Mouse (Mus musculus) CH12.LX (cell line): ENCODE measurements around the gene Reps1. TPM values are rescaled to one million over a fixed set of nuclear protein-coding genes. Genes with fewer than 3 reads are reported as not detected.
A peak's percentile ranks its signal among the peaks of the same experiment; 100 is the strongest.

ENCODE experiments used
- DNase-seq: peaks from one replicate; pipeline ENCODE4 v3.0.0-alpha.2; 2013; ENCODE audit errors: extremely low read depth
- H3K27ac ChIP-seq: 2 replicates; pipeline ENCODE4 v1.5.1; 2012; ENCODE audit warnings: low read depth, mild to moderate bottlenecking, control low read depth, moderate library complexity; ENCODE audit not compliant: insufficient read depth
- H3K27me3 ChIP-seq: replicated peaks from 2 replicates; pipeline ENCODE3; 2012; ENCODE audit warnings: inconsistent platforms
- H3K36me3 ChIP-seq, 2 experiments: replicated peaks in 1 of 2; 2 replicates each; pipeline versions ENCODE3 to v1.6.1; 2012; ENCODE audit warnings: inconsistent platforms in 1 of 2, low read length in 1 of 2, mild to moderate bottlenecking in 1 of 2, mixed read lengths in 1 of 2, moderate library complexity in 1 of 2; ENCODE audit not compliant: control insufficient read depth in 1 of 2, insufficient read depth in 1 of 2
- H3K4me1 ChIP-seq, 2 experiments: 2 replicates each; pipeline ENCODE4 v1.6.1; 2012; ENCODE audit warnings: inconsistent platforms in 1 of 2, moderate library complexity in 1 of 2; ENCODE audit not compliant: insufficient read depth in 2 of 2, control insufficient read depth in 1 of 2
- H3K4me2 ChIP-seq: 2 replicates; pipeline ENCODE4 v1.6.1; 2012; ENCODE audit warnings: low read depth, mild to moderate bottlenecking, control low read depth; ENCODE audit not compliant: poor library complexity, insufficient read depth, severe bottlenecking
- H3K4me3 ChIP-seq, 3 experiments: fragments of 150-350 bp in 1 of 3; sonication (generic) in 1 of 3; replicated peaks in 1 of 3; 2 replicates each; pipeline versions ENCODE3 to v1.5.1; 2011 to 2012; ENCODE audit warnings: low read depth in 2 of 3, low read length in 2 of 3, mild to moderate bottlenecking in 2 of 3, moderate library complexity in 2 of 3, control low read depth in 1 of 3, improper control_type of control experiment in 1 of 3, inconsistent platforms in 1 of 3, mixed read lengths in 1 of 3; ENCODE audit not compliant: poor library complexity in 1 of 3
- H3K79me2 ChIP-seq: replicated peaks from 2 replicates; pipeline ENCODE4 v1.6.1; 2012; ENCODE audit warnings: mild to moderate bottlenecking, moderate library complexity; ENCODE audit not compliant: control insufficient read depth, poor library complexity, insufficient read depth, severe bottlenecking; ENCODE audit errors: extremely low read depth
- H3K9ac ChIP-seq: 2 replicates; pipeline ENCODE4 v1.6.1; 2012; ENCODE audit warnings: low read depth, mild to moderate bottlenecking, control low read depth, moderate library complexity; ENCODE audit not compliant: insufficient read depth
- H3K9me3 ChIP-seq: replicated peaks from 2 replicates; pipeline ENCODE3; 2012; ENCODE audit warnings: low read length, inconsistent platforms, mixed read lengths
- CTCF ChIP-seq, 2 experiments: IDR thresholded peaks in 1 of 2; conservative IDR thresholded peaks in 1 of 2; 2 replicates each; pipeline ENCODE4 v1.5.1; 2011 to 2012; ENCODE audit warnings: low read depth in 2 of 2, low read length in 2 of 2, improper control_type of control experiment in 1 of 2, inconsistent platforms in 1 of 2, mild to moderate bottlenecking in 1 of 2, moderate library complexity in 1 of 2
- EP300 ChIP-seq: IDR thresholded peaks from 2 replicates; pipeline ENCODE4 v1.6.1; 2011; ENCODE audit warnings: low read length, improper control_type of control experiment
- IRF4 ChIP-seq: IDR thresholded peaks from 2 replicates; pipeline ENCODE4 v1.6.1; 2014; ENCODE audit warnings: low read depth, mild to moderate bottlenecking, inconsistent platforms, low read length, improper control_type of control experiment
- MAFK ChIP-seq: IDR thresholded peaks from 2 replicates; pipeline ENCODE4 v1.6.1; 2011; ENCODE audit warnings: low read length, improper control_type of control experiment; ENCODE audit not compliant: insufficient replicate concordance
- MAX ChIP-seq: IDR thresholded peaks from 2 replicates; pipeline ENCODE4 v1.6.1; 2011; ENCODE audit warnings: low read length, improper control_type of control experiment
- MAZ ChIP-seq: IDR thresholded peaks from 2 replicates; pipeline ENCODE4 v1.6.1; 2012; ENCODE audit warnings: low read depth, mild to moderate bottlenecking, inconsistent platforms, low read length, improper control_type of control experiment, moderate library complexity
- MEF2A ChIP-seq: IDR thresholded peaks from 2 replicates; pipeline ENCODE4 v1.6.1; 2014; ENCODE audit warnings: low read depth, mild to moderate bottlenecking, inconsistent platforms, low read length, improper control_type of control experiment, borderline replicate concordance
- MYC ChIP-seq: IDR thresholded peaks from 2 replicates; pipeline ENCODE4 v1.6.1; 2011; ENCODE audit warnings: low read depth, mild to moderate bottlenecking, improper control_type of control experiment, low read length
- NELFE ChIP-seq: IDR thresholded peaks from 2 replicates; pipeline ENCODE4 v1.6.1; 2011; ENCODE audit warnings: low read depth, low read length, improper control_type of control experiment
- POLR2A ChIP-seq: IDR thresholded peaks from 2 replicates; pipeline ENCODE4 v1.6.1; 2011; ENCODE audit warnings: low read depth, mild to moderate bottlenecking, improper control_type of control experiment, low read length
- TCF12 ChIP-seq: IDR thresholded peaks from 2 replicates; pipeline ENCODE4 v1.6.1; 2014; ENCODE audit warnings: low read depth, mild to moderate bottlenecking, inconsistent platforms, low read length, improper control_type of control experiment
- UBTF ChIP-seq: IDR thresholded peaks from 2 replicates; pipeline ENCODE4 v1.6.1; 2012; ENCODE audit warnings: low read depth, mild to moderate bottlenecking, inconsistent platforms, low read length, improper control_type of control experiment, moderate library complexity
- ZKSCAN1 ChIP-seq: IDR thresholded peaks from 2 replicates; pipeline ENCODE4 v1.6.1; 2012; ENCODE audit warnings: low read depth, inconsistent platforms, low read length, improper control_type of control experiment, borderline replicate concordance
- ZNF384 ChIP-seq: IDR thresholded peaks from 2 replicates; pipeline ENCODE4 v1.6.1; 2012; ENCODE audit warnings: low read depth, low read length, improper control_type of control experiment, inconsistent platforms
- dilution Hi-C: fragments of 300-500 bp; cut with MboI; formaldehyde crosslinking; loops from 2 replicates; pipeline ENCODE4 v1.14.3; 2020; ENCODE audit warnings: low sequenced_read_pairs; ENCODE audit not compliant: extremely low pct_unique_long_range_greater_than_20kb, extremely low pct_ligation_motif_present
- in situ Hi-C: fragments of 300-500 bp; cut with MboI; formaldehyde crosslinking; loops from 3 replicates; pipeline ENCODE4 v1.14.3; 2019; ENCODE audit warnings: low sequenced_read_pairs, low pct_ligation_motif_present, low pct_unique_long_range_greater_than_20kb, mixed read lengths
- polyA plus RNA-seq: library from polyadenylated mRNA; unstranded; fragments of >175 nt; gene quantifications from 2 replicates; pipeline ENCODE4 v1.2.1, GENCODE M21; 2012; ENCODE audit warnings: low read depth; ENCODE audit not compliant: insufficient read length
- total RNA-seq, 2 experiments: library from RNA; depleted of rRNA; stranded (reverse); fragments of 300-350 nt in 1 of 2; fragments of >200 nt in 1 of 2; gene quantifications; 2 replicates each; pipeline ENCODE4 v1.2.3; 2012 to 2014

Gene Reps1
- total and polyA plus RNA-seq, 3 experiments: 34.4 to 61.5 (median 37.9) TPM

- Histone ChIP-seq H3K4me3 (no peak overlapping the region), H3K36me3 (peaks cover 6 to 17% of the 10 kb centered on the region in 2 experiments), H3K4me2 (no peak overlapping the region), H3K79me2 (peaks cover 22% of the 10 kb centered on the region), H3K9ac (no peak overlapping the region), H3K27ac (no peak overlapping the region), H3K4me1 (peaks cover 2 to 10% of the 10 kb centered on the region in 2 experiments; a peak in 2 of 4 replicates), H3K27me3 (no peaks in the 10 kb centered on the region), H3K9me3 (no peaks in the 10 kb centered on the region)
- in situ Hi-C loops: no loop called here
- TF ChIP-seq MAFK (no peak), ZKSCAN1 (no peak), MEF2A (no peak), POLR2A (no peak)
- dilution Hi-C loops: no loop called here
- no peak for DNase-seq
Observed at GRCm38 (mm10) chr10:18075845-18076244, 20.2 kb downstream of the Reps1 start.

- no peak for TF ChIP-seq POLR2A
- peak; percentile 56 for TF ChIP-seq ZNF384
- TF ChIP-seq, all 38 proteins: peak for 1
- peaks cover 6 to 20% of the 10 kb centered on the region in 2 experiments for H3K36me3 ChIP-seq
- H3K4me3 ChIP-seq: no peak overlapping the region
- DNase-seq: no peak
- no peak overlapping the region for H3K4me2 ChIP-seq
- H3K27me3 ChIP-seq: no peaks in the 10 kb centered on the region
- H3K27ac ChIP-seq: no peak overlapping the region
- in situ Hi-C loops (no loop called here), dilution Hi-C loops (no loop called here)
- H3K4me1 ChIP-seq: peaks cover 2 to 14% of the 10 kb centered on the region in 2 experiments; a peak in 3 of 4 replicates
- no peaks in the 10 kb centered on the region for H3K9me3 ChIP-seq
- peaks cover 8% of the 10 kb centered on the region; the same call in 1 of the 2 replicates for H3K79me2 ChIP-seq
- no peak overlapping the region for H3K9ac ChIP-seq
Observed at GRCm38 (mm10) chr10:18081536-18081935, 25.9 kb downstream of the Reps1 start.

GRCm38 (mm10) chr10:18082772-18083171 lies 27.1 kb downstream of the Reps1 start:
- no peak overlapping the region for H3K4me2 ChIP-seq
- DNase-seq: no peak
- in situ Hi-C loops (no loop called here), dilution Hi-C loops (no loop called here)
- H3K4me1 ChIP-seq: peaks cover 2 to 14% of the 10 kb centered on the region in 2 experiments; a peak in 3 of 4 replicates
- TF ChIP-seq ZNF384: no peak
- H3K9ac ChIP-seq: no peak overlapping the region
- H3K9me3 ChIP-seq: no peaks in the 10 kb centered on the region
- peaks cover 0 to 12% of the 10 kb centered on the region in 2 experiments for H3K36me3 ChIP-seq
- H3K79me2 ChIP-seq: peaks cover 9% of the 10 kb centered on the region; the same call in 1 of the 2 replicates
- H3K27me3 ChIP-seq: no peaks in the 10 kb centered on the region
- H3K27ac ChIP-seq: no peak overlapping the region
- no peak overlapping the region for H3K4me3 ChIP-seq

GRCm38 (mm10) chr10:18090691-18091090 lies 35.0 kb downstream of the Reps1 start:
- dilution Hi-C loops: no loop called here
- Histone ChIP-seq H3K79me2 (peaks cover 4% of the 10 kb centered on the region; the same call in 1 of the 2 replicates), H3K4me3 (no peak overlapping the region), H3K36me3 (peaks cover 7 to 53% of the 10 kb centered on the region in 2 experiments), H3K27ac (no peak overlapping the region), H3K9me3 (no peaks in the 10 kb centered on the region), H3K27me3 (no peaks in the 10 kb centered on the region), H3K9ac (no peak overlapping the region), H3K4me2 (no peak overlapping the region), H3K4me1 (peaks cover 0 to 4% of the 10 kb centered on the region in 2 experiments; a peak in 1 of 4 replicates)
- in situ Hi-C loops: no loop called here
- no peak for DNase-seq
- TF ChIP-seq CTCF (conservative IDR thresholded peaks at IDR 0.05 in 1 of 2, IDR thresholded peaks at IDR 0.05 in 1 of 2; ENCODE audit: low read depth in 2 of 2, low read length in 2 of 2) (no peak), EP300 (no peak), ZKSCAN1 (no peak), MYC (no peak), TCF12 (no peak), UBTF (no peak), NELFE (no peak), MEF2A (no peak), IRF4 (no peak), MAZ (no peak), MAX (no peak)
